Mouse (Mus musculus): ENCODE data around the gene Slc18a3. TPM values are rescaled to one million over a fixed set of nuclear protein-coding genes. Genes with fewer than 3 reads are reported as not detected.

Gene Slc18a3
- polyA plus RNA-seq, 1 experiment = not detected

GRCm38 (mm10) chr14:32502764-32503688 is 38.4 kb upstream of the Slc18a3 start:
- TF ChIP-seq POLR2A (IDR thresholded peaks at IDR 0.05; ENCODE audit: insufficient read depth, low read depth, low read length) (no peak), CTCF (IDR thresholded peaks at IDR 0.05; ENCODE audit: insufficient read depth, low read depth, low read length) (no peak)
- Histone ChIP-seq H3K4me1 (ENCODE audit: control insufficient read depth, insufficient read depth, low read length) (no peaks in the 10 kb centered on the region), H3K27ac (ENCODE audit: insufficient read depth, low read depth, low read length) (no peak overlapping the region), H3K4me3 (ENCODE audit: insufficient read depth, low read depth, low read length) (no peak overlapping the region)
- WGBS = 25% methylated on average over 9 of the region's 9 CpGs

- Histone ChIP-seq H3K4me3 (ENCODE audit: insufficient read depth, low read depth, low read length) (no peak overlapping the region), H3K27ac (ENCODE audit: insufficient read depth, low read depth, low read length) (no peak overlapping the region), H3K4me1 (ENCODE audit: control insufficient read depth, insufficient read depth, low read length) (no peaks in the 10 kb centered on the region)
- WGBS = 68% methylated on average over 2 of the region's 2 CpGs
- TF ChIP-seq CTCF (IDR thresholded peaks at IDR 0.05; ENCODE audit: insufficient read depth, low read depth, low read length) (no peak), POLR2A (IDR thresholded peaks at IDR 0.05; ENCODE audit: insufficient read depth, low read depth, low read length) (no peak)
Measured at GRCm38 (mm10) chr14:32501303-32501702, 36.7 kb upstream of the Slc18a3 start.

GRCm38 (mm10) chr14:32496115-32496850 is 31.6 kb upstream of the Slc18a3 start:
- peaks cover 5% of the 10 kb centered on the region for H3K4me1 ChIP-seq (ENCODE audit: control insufficient read depth, insufficient read depth, low read length)
- TF ChIP-seq POLR2A (IDR thresholded peaks at IDR 0.05; ENCODE audit: insufficient read depth, low read depth, low read length) (no peak), CTCF (IDR thresholded peaks at IDR 0.05; ENCODE audit: insufficient read depth, low read depth, low read length) (no peak)
- no peak overlapping the region for H3K27ac ChIP-seq (ENCODE audit: insufficient read depth, low read depth, low read length)
- 79% methylated on average over 8 of the region's 8 CpGs for WGBS
- no peak overlapping the region for H3K4me3 ChIP-seq (ENCODE audit: insufficient read depth, low read depth, low read length)

- peaks cover 5% of the 10 kb centered on the region for H3K4me1 ChIP-seq (ENCODE audit: control insufficient read depth, insufficient read depth, low read length)
- WGBS = 5% methylated on average over 13 of the region's 13 CpGs
- H3K4me3 ChIP-seq (ENCODE audit: insufficient read depth, low read depth, low read length) = peak overlapping the region; percentile 35
- no peak overlapping the region for H3K27ac ChIP-seq (ENCODE audit: insufficient read depth, low read depth, low read length)
- TF ChIP-seq POLR2A (IDR thresholded peaks at IDR 0.05; ENCODE audit: insufficient read depth, low read depth, low read length) (no peak), CTCF (IDR thresholded peaks at IDR 0.05; ENCODE audit: insufficient read depth, low read depth, low read length) (no peak)
Measured at GRCm38 (mm10) chr14:32492521-32492920, 27.9 kb upstream of the Slc18a3 start.

GRCm38 (mm10) chr14:32482061-32482460 is 17.4 kb upstream of the Slc18a3 start:
- no peak overlapping the region for H3K4me3 ChIP-seq (ENCODE audit: insufficient read depth, low read depth, low read length)
- TF ChIP-seq CTCF (IDR thresholded peaks at IDR 0.05; ENCODE audit: insufficient read depth, low read depth, low read length) = no peak
- TF ChIP-seq POLR2A (IDR thresholded peaks at IDR 0.05; ENCODE audit: insufficient read depth, low read depth, low read length) = no peak
- no peaks in the 10 kb centered on the region for H3K4me1 ChIP-seq (ENCODE audit: control insufficient read depth, insufficient read depth, low read length)
- 6% methylated on average over 3 of the region's 3 CpGs for WGBS
- no peak overlapping the region for H3K27ac ChIP-seq (ENCODE audit: insufficient read depth, low read depth, low read length)

GRCm38 (mm10) chr14:32477581-32477980 is 12.9 kb upstream of the Slc18a3 start:
- WGBS = 71% methylated on average over 1 of the region's 1 CpGs
- H3K4me1 ChIP-seq (ENCODE audit: control insufficient read depth, insufficient read depth, low read length) = no peaks in the 10 kb centered on the region
- TF ChIP-seq POLR2A (IDR thresholded peaks at IDR 0.05; ENCODE audit: insufficient read depth, low read depth, low read length) (no peak), CTCF (IDR thresholded peaks at IDR 0.05; ENCODE audit: insufficient read depth, low read depth, low read length) (no peak)
- no peak overlapping the region for H3K27ac ChIP-seq (ENCODE audit: insufficient read depth, low read depth, low read length)
- no peak overlapping the region for H3K4me3 ChIP-seq (ENCODE audit: insufficient read depth, low read depth, low read length)

- no peak overlapping the region for H3K4me3 ChIP-seq (ENCODE audit: insufficient read depth, low read depth, low read length)
- 83% methylated on average over 6 of the region's 6 CpGs for WGBS
- no peak for TF ChIP-seq POLR2A (IDR thresholded peaks at IDR 0.05; ENCODE audit: insufficient read depth, low read depth, low read length)
- no peak for TF ChIP-seq CTCF (IDR thresholded peaks at IDR 0.05; ENCODE audit: insufficient read depth, low read depth, low read length)
- no peaks in the 10 kb centered on the region for H3K4me1 ChIP-seq (ENCODE audit: control insufficient read depth, insufficient read depth, low read length)
- H3K27ac ChIP-seq (ENCODE audit: insufficient read depth, low read depth, low read length) = no peak overlapping the region
Measured at GRCm38 (mm10) chr14:32476559-32476958, 11.9 kb upstream of the Slc18a3 start.

GRCm38 (mm10) chr14:32472996-32473395 is 8.3 kb upstream of the Slc18a3 start:
- 4% methylated on average over 4 of the region's 4 CpGs for WGBS
- H3K27ac ChIP-seq (ENCODE audit: insufficient read depth, low read depth, low read length) = no peak overlapping the region
- H3K4me3 ChIP-seq (ENCODE audit: insufficient read depth, low read depth, low read length) = no peak overlapping the region
- H3K4me1 ChIP-seq (ENCODE audit: control insufficient read depth, insufficient read depth, low read length) = peaks cover 6% of the 10 kb centered on the region
- TF ChIP-seq POLR2A (IDR thresholded peaks at IDR 0.05; ENCODE audit: insufficient read depth, low read depth, low read length) (no peak), CTCF (IDR thresholded peaks at IDR 0.05; ENCODE audit: insufficient read depth, low read depth, low read length) (no peak)

GRCm38 (mm10) chr14:32467606-32468005 is 3.0 kb upstream of the Slc18a3 start:
- no peak for TF ChIP-seq CTCF (IDR thresholded peaks at IDR 0.05; ENCODE audit: insufficient read depth, low read depth, low read length)
- no peak for TF ChIP-seq POLR2A (IDR thresholded peaks at IDR 0.05; ENCODE audit: insufficient read depth, low read depth, low read length)
- Histone ChIP-seq H3K4me3 (ENCODE audit: insufficient read depth, low read depth, low read length) (no peak overlapping the region), H3K4me1 (ENCODE audit: control insufficient read depth, insufficient read depth, low read length) (peaks cover 24% of the 10 kb centered on the region), H3K27ac (ENCODE audit: insufficient read depth, low read depth, low read length) (no peak overlapping the region)
- 66% methylated on average over 5 of the region's 5 CpGs for WGBS
